In genomic region chr10:109866063-109866462, GRCm38 (mm10) we compare ENCODE assay signal across 32 mouse cellular contexts.
"Had no signal": no experiment of that assay in that cellular context is flagged by ENCODE, and none has a peak within 500 bp of the region (broad histone marks: within the 10 kb centered on the region; RNA-seq: fewer than 3 reads in every experiment).

No protein-coding gene starts in this region.

- H3K4me3 ChIP-seq: heart, adult 2 months; heart, embryonic 10.5 days; heart, embryonic 12.5 days; heart, embryonic 13.5 days; heart, embryonic 15.5 days; hindbrain, embryonic 10.5 days; hindbrain, embryonic 12.5 days; hindbrain, embryonic 13.5 days; hindbrain, embryonic 15.5 days; intestine, embryonic 15.5 days; kidney, embryonic 15.5 days; layer of hippocampus, adult 2 months; left cerebral cortex, adult 2 months had no signal

- H3K27me3 ChIP-seq: heart, embryonic 12.5 days; heart, embryonic 13.5 days; heart, embryonic 15.5 days; hindbrain, embryonic 12.5 days; hindbrain, embryonic 13.5 days; hindbrain, embryonic 15.5 days; intestine, embryonic 15.5 days; kidney, embryonic 15.5 days had no signal

- H3K36me3 ChIP-seq: heart, embryonic 10.5 days; heart, embryonic 12.5 days; heart, embryonic 13.5 days; heart, embryonic 15.5 days; hindbrain, embryonic 10.5 days; hindbrain, embryonic 12.5 days; hindbrain, embryonic 13.5 days; hindbrain, embryonic 15.5 days; intestine, embryonic 15.5 days; kidney, embryonic 15.5 days had no signal

- ATAC-seq: hindbrain, embryonic 16.5 days; hindbrain, postnatal 0 days; inflammation-experienced regulatory T-cells, adult 6 months; intestine, embryonic 15.5 days; intestine, embryonic 16.5 days; intestine, postnatal 0 days had no signal

- H3K4me1 ChIP-seq: heart, embryonic 10.5 days; hindbrain, embryonic 10.5 days; hindbrain, embryonic 12.5 days; intestine, embryonic 15.5 days; kidney, embryonic 15.5 days had no signal

- H3K9me3 ChIP-seq: heart, embryonic 10.5 days; heart, embryonic 12.5 days; heart, embryonic 13.5 days; heart, embryonic 15.5 days; hindbrain, embryonic 10.5 days; hindbrain, embryonic 12.5 days; hindbrain, embryonic 13.5 days; hindbrain, embryonic 15.5 days; intestine, embryonic 15.5 days; kidney, embryonic 15.5 days had no signal

- H3K4me2 ChIP-seq: heart, embryonic 11.5 days; heart, embryonic 12.5 days; heart, embryonic 13.5 days; heart, embryonic 15.5 days; hindbrain, embryonic 12.5 days; hindbrain, embryonic 13.5 days; hindbrain, embryonic 14.5 days; hindbrain, embryonic 15.5 days; intestine, embryonic 15.5 days; kidney, embryonic 15.5 days had no signal

- DNase-seq: heart, adult 18-20 months; heart, adult 2 months; heart, postnatal 10 days; heart, postnatal 14 days; heart, postnatal 36 days; heart, postnatal 4 days; kidney, adult 11 months; kidney, adult 8-10 months; kidney, adult 9 months; kidney, postnatal 25 days; kidney, postnatal 4 days; layer of hippocampus, adult 9-11 months; layer of hippocampus, postnatal 36 days had no signal

- H3K9ac ChIP-seq: heart, embryonic 12.5 days; heart, embryonic 13.5 days; heart, embryonic 15.5 days; hindbrain, embryonic 12.5 days; hindbrain, embryonic 13.5 days; hindbrain, embryonic 14.5 days; hindbrain, embryonic 15.5 days; intestine, embryonic 15.5 days; kidney, embryonic 15.5 days had no signal

- H3K27ac ChIP-seq: heart, adult 2 months; heart, embryonic 10.5 days; heart, embryonic 13.5 days; heart, embryonic 15.5 days; hindbrain, embryonic 10.5 days; hindbrain, embryonic 12.5 days; hindbrain, embryonic 13.5 days; hindbrain, embryonic 14.5 days; hindbrain, embryonic 15.5 days; hindbrain, postnatal 0 days; intestine, embryonic 15.5 days; layer of hippocampus, adult 2 months; left cerebral cortex, adult 2 months had no signal
